Mouse (Mus musculus): ENCODE measurements at regions not wholly inside any gene's neighbourhood (a gene's known extent, or its start where the extent isn't known, plus 50 kb on each side); places are given as distances from the start of the nearest gene placed in this dataset.

- DNase-seq, result no peak
Observed at GRCm38 (mm10) chr7:115076781-115077180, 333.3 kb downstream of the Insc start.

DNA sequence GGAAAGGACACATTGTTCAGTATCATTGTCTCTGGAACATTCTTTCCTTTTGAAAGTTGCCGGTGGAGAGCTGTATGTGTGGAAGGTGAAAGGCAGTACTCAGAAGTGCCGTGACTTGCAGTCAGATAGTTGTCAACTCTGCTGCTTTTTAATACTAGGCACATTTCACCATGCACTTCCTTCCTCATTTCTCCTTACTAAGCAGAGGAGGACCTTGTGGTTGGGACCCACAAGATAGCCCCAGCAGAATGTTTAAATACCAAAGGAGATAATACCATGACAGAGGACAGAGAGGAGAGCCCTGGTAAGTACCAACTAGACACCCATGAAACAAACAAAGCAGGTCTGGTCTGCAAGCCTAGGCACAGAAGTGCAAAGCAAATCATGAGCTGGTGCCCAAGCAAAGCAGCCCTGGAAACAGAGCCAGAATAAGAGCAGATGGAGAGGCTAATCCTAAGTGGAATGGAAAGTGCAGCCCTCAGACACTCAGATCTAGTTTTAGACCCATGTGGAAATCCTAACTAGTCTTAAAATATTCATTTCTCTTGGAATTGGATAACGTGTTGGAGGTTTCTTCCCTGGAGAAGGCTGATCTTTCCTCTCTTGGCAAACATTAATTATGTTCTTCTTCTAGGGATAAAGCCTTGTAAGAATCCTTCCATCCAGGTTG lies 341.4 kb downstream of the Insc start:
- DNase-seq, result peak in 1 of 2 experiments; percentile 3

DNA sequence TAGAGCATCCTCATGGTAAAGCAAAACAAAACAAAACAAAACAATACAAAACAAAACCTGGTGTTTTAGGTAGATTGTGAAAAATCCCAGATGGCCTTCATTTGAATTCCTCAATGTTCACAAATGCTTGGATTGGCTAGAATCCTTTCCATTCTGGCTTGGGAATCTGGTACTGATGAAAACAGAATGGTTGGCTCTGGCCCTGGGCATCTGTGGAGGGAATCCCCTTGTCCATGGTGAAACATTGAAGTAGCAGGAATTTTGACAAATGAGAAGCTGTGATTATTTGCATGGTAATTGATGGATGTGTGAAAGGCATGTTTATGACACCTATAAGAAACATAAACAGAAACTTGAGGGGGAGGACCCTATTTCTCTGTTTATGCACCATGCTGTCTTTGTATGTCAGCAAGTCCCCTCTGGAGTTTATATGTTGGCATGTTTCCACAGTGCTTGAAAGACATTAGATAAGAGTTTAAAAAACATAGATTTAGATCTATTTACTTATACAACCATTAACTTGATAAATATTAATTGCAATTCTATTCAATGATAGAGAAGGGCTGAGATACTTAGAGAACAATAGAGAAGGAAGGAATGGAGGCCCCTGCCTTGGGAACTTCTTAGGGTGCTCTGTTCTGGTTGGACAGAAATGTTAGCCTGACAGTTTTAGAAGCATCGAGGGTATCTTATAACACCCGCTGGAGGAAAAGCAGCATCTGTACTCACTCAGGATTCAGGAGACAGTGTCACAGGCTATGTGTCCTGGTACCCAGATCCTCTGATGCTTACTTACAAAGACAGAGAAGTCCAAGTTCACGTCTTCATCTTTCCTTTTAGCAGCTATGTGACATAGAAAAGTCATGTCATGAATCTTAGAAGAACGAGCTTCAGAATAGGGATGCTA lies 343.3 kb downstream of the Insc start:
- DNase-seq, result peak in 1 of 2 experiments; percentile 2

- peak in 1 of 2 experiments; percentile 1 for DNase-seq
Observed at GRCm38 (mm10) chr7:115092481-115093050, 349.1 kb downstream of the Insc start.

DNA sequence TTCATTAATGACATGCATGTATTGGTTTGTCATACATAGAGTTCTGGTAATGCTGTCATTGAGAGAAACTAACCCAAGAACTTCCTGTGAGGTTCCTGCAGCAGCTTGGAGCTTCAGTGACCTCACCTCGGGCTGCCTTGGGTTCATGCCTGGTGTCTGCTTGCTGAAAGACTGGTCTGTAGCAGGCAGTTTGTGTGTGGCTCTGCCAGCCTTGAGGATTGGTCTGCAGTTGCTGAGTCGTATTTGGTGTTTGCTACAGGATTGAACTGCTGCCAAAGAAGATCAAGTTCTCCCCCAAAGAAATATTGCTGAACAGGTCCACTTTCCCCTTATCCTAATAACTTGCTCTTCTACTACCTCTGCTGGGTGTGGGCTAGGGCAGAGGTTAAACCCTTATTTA lies 362.5 kb downstream of the Insc start:
- DNase-seq, result no peak

- DNase-seq, result no peak
Observed at GRCm38 (mm10) chr7:115112282-115112681, 368.8 kb downstream of the Insc start.

- no peak for DNase-seq
Observed at GRCm38 (mm10) chr7:115123283-115123682, 379.8 kb downstream of the Insc start.

DNA sequence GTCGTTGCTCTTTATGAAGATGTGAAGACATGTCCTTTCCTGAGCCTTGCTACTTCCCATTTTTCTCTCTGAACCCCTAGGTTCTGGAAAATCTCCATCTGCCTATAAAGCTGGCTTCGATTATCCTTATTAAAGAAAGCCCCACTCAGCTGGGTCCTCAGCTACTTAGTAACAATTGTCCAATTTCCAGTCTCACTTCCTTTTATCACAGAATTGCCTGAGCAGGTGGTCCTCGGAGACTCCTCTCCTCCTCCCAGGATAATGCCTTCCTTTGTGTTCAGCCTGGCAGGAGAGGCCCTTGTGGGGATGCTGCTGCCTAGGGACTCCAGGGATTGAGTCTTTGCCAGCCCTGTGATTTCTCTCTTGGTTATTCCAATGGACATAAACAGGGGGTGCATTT lies 385.5 kb downstream of the Insc start:
- no peak for DNase-seq

DNA sequence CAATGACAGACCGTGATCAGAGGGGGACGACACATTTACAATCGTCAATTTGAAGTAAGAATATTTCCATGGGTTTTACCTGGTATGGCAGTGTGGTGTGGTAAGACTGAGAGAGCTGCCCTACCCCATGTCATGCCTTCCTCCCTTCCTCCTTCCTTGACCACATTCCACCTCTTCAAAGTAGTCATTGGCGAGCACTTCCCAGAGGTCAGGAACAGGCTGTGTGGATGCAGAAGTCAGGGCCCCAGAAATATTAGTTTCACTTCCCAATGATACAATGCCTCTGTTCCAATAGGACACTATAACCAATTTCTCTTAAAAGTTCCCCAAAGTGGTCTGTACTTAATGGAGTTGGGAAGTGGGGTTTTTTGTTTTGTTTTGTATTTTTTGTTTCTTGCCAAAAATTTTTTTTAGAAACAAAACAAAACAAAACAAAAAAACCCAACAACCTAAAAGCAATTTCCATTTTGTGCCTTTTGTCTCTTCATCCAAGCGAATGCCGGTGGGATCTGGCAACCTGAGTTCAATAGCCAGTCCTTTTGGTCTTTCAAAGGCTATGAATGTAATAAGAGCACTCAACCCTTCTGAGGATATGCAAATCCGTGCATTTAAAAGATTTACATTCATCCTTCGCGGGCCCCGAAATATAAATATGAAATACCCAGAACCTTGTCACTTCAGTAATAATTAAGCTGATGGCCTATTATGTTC lies 387.9 kb downstream of the Insc start:
- DNase-seq, result no peak

GRCm38 (mm10) chr7:115131970-115132551 lies 388.6 kb downstream of the Insc start:
- DNase-seq, result no peak

DNA sequence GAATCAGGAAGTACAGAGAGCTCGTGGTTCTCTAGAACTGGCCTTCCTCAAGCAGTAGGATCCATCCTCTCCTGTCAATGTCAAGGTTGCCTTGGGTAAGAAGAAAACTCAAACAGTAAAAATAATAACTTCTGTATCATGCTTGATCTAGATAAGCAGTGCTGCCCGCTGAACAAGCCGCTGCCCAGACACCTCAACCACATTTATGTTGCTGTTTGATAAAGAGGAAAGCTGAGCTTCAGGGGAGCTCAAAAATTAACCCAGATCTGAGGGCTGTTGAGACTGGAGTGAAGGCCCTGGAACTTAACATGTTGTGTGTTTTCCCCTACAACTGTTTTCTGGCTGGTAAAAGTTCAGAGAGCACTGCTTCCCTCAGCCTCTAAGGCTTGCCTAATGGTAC lies 389.1 kb downstream of the Insc start:
- no peak for DNase-seq

GRCm38 (mm10) chr7:115134926-115135575 lies 391.6 kb downstream of the Insc start:
- peak; percentile 11 to 62 for DNase-seq

GRCm38 (mm10) chr7:115140286-115140685 lies 396.8 kb downstream of the Insc start:
- DNase-seq, result no peak

DNA sequence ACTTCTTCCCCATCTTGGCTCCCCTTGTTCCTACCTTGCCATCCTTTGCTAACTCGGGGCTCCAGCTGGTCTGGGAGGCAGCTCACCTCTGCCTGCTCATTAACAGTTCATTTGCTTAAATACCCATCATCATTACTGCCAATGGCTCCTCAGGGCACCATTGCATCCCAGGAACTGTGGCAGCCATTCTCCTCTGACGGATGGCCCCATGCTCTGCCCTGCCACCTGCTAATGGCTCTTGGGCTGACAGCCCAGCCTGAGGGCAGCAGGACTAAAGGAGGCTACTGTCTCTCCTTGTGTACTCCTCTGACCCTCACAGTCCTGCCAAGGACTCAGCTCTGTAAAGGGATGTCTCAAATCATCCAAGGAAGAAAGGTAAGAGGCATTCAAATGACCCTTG lies 398.7 kb downstream of the Insc start:
- DNase-seq, result no peak

DNA sequence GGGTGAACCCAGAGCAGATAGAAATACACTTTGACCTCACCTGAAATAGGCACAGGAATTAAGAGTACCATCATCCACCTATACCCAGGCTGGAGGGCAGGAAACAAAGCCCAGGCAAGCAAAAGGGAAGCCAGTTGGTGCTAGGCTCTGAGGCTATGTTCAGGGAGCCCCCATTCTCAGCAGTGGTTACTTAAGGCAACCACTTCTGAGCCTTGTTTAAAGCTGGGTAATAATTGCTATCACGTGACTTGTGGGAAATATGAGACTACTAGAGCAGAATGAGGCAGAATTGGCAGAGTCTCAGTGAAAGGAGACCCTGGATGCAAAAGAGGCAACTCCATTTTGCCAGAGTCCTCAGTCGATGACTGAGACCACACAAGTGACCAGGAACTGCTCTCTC lies 401.5 kb downstream of the Insc start:
- no peak for DNase-seq

DNA sequence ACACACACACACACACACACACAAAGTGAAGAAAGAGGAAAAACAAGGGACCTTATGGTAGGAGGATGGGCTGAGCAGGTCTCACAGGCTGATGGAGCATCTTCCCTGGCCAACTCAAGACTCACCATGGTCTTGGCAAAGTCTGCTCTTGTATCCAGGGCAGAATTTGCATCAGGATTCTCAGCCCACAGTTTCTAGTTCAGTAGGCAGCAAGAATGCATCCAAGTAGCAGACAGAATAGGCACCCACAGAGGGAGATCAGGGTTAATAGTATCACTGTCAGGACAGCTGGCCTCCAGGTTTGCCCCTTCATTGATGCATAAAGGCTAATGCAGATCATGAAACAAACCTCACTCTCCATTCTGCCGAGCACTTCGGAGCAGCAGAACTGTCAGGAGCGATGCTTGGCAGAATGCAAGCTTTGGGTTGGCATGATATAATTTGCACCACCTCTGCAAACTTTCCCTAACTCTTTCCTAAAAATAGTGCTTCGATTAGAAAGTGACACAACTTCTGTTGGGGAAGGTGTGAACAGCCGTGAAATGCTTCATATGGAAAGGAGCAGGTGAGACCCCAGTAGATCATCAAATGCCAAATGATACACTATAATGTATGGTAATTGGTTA lies 404.0 kb downstream of the Insc start:
- DNase-seq, result no peak

DNA sequence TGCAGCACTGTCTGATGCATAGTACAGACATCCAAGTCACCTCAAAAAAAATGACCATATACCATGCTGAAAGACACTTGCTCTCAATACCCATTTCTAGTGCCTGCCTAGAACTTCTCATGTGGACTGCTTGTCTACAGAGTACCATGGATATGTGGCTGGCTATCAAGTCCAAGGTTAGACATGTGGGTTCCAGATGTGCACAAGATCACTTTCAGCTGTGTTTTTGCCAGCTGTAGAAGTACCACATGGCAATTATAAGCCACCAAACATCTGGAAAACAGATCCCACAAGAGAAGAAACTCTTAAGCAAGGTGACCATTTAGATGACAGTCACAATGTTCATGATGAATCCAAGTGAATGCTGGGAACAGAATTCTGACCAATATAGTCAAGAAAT lies 409.8 kb downstream of the Insc start:
- no peak for DNase-seq

- DNase-seq, result no peak
Observed at GRCm38 (mm10) chr7:115153764-115154509, 410.4 kb downstream of the Insc start.

DNA sequence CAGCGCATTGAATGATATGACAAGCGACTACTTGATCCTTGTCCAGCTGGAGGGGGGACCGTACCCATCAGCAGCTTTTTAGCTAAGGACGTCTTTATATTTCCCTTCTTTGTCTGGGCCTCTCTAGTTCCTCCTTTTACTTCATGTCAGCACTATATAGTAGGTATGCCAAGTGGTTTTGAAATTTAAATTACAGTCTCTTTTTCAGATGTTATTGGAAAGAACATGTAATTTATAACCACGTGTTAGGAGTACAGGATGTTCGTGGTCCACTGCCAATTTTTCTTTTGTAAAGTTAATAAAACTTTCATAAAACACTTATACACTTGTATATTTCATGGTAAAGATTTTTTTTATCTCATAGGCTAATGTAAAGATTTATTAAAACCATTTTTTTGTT lies 426.5 kb downstream of the Insc start:
- no peak for DNase-seq

DNA sequence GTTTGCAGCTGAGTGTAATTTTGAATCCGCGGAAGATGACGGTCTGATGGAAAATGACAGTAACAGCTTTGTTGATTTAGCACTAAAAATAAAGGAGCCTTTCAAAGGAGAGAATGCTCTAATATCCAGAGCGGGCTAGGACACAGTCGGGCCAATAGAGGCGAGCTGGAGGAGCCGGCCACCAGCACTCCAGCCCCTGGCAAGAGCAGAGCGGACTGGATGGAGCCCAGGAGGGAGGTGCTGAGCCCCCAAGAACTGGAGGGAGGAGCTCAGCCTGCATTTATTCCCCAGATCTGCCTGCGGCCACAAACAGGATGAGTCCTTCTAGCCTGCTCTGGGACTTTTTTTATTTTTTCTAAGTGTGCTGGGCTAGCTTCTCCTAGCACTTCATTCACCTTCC lies 426.9 kb downstream of the Insc start:
- DNase-seq, result peak; percentile 32 to 76

DNA sequence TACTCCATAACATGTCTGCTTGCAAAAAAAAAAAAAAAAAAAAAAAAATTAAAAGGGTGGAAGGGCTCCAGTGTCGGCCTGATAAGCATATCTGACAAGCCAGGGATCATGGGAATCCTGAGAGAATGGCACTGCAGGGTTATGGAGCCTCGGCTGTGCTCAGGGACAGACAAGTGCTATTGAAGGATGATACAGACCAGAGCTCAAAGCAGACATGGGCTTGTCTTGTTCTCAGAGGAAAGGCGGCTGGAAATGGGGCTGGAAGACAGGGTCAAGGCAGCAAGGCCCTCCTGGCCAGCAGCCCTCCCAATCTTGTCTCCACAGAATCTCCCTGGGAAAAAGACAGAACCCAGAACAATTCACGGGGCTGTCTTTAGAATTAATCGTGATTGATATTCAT lies 449.0 kb downstream of the Insc start:
- peak in 1 of 2 experiments; percentile 36 for DNase-seq
